Mouse (Mus musculus) lung, postnatal 0 days (tissue): ENCODE measurements around the gene Rdh13. TPM values are rescaled to one million over a fixed set of nuclear protein-coding genes. Genes with fewer than 3 reads are reported as not detected.

Experiments used
- ATAC-seq: fragments of 200-750 bp; cut with Nextera tagmentation; 2 replicates; pipeline ENCODE4 v1.8.0; 2017; ENCODE audit warnings: moderate library complexity
- DNase-seq: peaks from one replicate; pipeline ENCODE4 v3.0.0-alpha.2; 2016; ENCODE audit warnings: low spot score
- H3K27ac ChIP-seq: fragments of 300-500 bp; sonication (generic); 2 replicates; pipeline ENCODE4 v1.5.1; 2014; ENCODE audit warnings: antibody characterized with exemption, mild to moderate bottlenecking, low read length, mixed read lengths
- H3K27me3 ChIP-seq: fragments of 300-500 bp; sonication (generic); replicated peaks from 2 replicates; pipeline ENCODE4 v1.6.1; 2014; ENCODE audit warnings: low read length, mixed read lengths; ENCODE audit not compliant: insufficient read depth
- H3K36me3 ChIP-seq: fragments of 300-500 bp; sonication (generic); 2 replicates; pipeline ENCODE4 v1.6.1; 2014; ENCODE audit warnings: low read length, mixed read lengths; ENCODE audit not compliant: insufficient read depth
- H3K4me1 ChIP-seq: fragments of 300-500 bp; sonication (generic); 2 replicates; pipeline ENCODE4 v1.6.1; 2014; ENCODE audit warnings: antibody characterized with exemption, low read depth, low read length, mixed read lengths; ENCODE audit not compliant: insufficient read depth
- H3K4me2 ChIP-seq: fragments of 300-500 bp; sonication (generic); replicated peaks from 2 replicates; pipeline ENCODE4 v1.6.1; 2014; ENCODE audit warnings: low read depth, mild to moderate bottlenecking, low read length, moderate library complexity, mixed read lengths
- H3K4me3 ChIP-seq: fragments of 300-500 bp; sonication (generic); 2 replicates; pipeline ENCODE4 v1.5.1; 2014; ENCODE audit warnings: low read depth, low read length
- H3K9ac ChIP-seq: fragments of 300-500 bp; sonication (generic); replicated peaks from 2 replicates; pipeline ENCODE4 v1.6.1; 2014; ENCODE audit warnings: low read depth, mild to moderate bottlenecking
- H3K9me3 ChIP-seq: fragments of 300-500 bp; sonication (generic); 2 replicates; pipeline ENCODE4 v1.6.1; 2016; ENCODE audit warnings: low read length, mixed read lengths
- CTCF ChIP-seq: IDR thresholded peaks from 2 replicates; pipeline ENCODE4 v1.5.1; 2016; ENCODE audit warnings: antibody characterized with exemption, mild to moderate bottlenecking
- EP300 ChIP-seq: IDR thresholded peaks from 2 replicates; pipeline ENCODE4 v1.6.1; 2016; ENCODE audit warnings: antibody characterized with exemption, mild to moderate bottlenecking, control low read depth
- WGBS: fragments of 180-500 bp; shearing (Covaris S2); extraction: QIAGEN DNeasy Blood & Tissue Kit; methylation state at CpG from one replicate; pipeline ENCODE4 v1.1.7; 2014; 5-methylcytosine and 5-hydroxymethylcytosine counted together
- polyA plus RNA-seq: library from polyadenylated mRNA; unstranded; fragments of >200 nt; fragmentation: Nextera tagmentation; extraction: Ambion mirVana; gene quantifications from 2 replicates; pipeline ENCODE4 v1.2.1, GENCODE M21; 2015

Gene Rdh13
- 14.1 and 17.4 TPM in 2 replicates for polyA plus RNA-seq

GRCm38 (mm10) chr7:4445216-4445791, at the start of gene Rdh13:
Rdh13 (minus strand) TSS chr7:4445649.
- Histone ChIP-seq H3K4me3 (peak within 1 kb of the TSS; percentile 59), H3K27me3 (no peaks in the 10 kb centered on the region), H3K9ac (peak within 1 kb of the TSS; percentile 19; the same call in 1 of the 2 replicates), H3K27ac (peak within 1 kb of the TSS; percentile 71), H3K4me1 (no peaks in the 10 kb centered on the region), H3K36me3 (no peaks in the 10 kb centered on the region), H3K4me2 (peak within 1 kb of the TSS; percentile 62), H3K9me3 (no peaks in the 10 kb centered on the region)
- ATAC-seq: peak; percentile 97
- DNase-seq: peak; percentile 98
- TF ChIP-seq EP300: no peak
- TF ChIP-seq CTCF: peak; percentile 27; the same call in 1 of the 2 replicates
- WGBS: under 1% methylated on average over 32 of the region's 35 CpGs

GRCm38 (mm10) chr7:4493991-4494390, 48.5 kb upstream of the Rdh13 start:
- no peak overlapping the region for H3K27ac ChIP-seq
- no peak for DNase-seq
- no peak overlapping the region for H3K4me2 ChIP-seq
- TF ChIP-seq CTCF (no peak), EP300 (no peak)
- WGBS: 59% methylated on average over 1 of the region's 1 CpGs
- no peak overlapping the region for H3K9ac ChIP-seq
- no peaks in the 10 kb centered on the region for H3K27me3 ChIP-seq
- no peaks in the 10 kb centered on the region for H3K9me3 ChIP-seq
- no peak overlapping the region for H3K4me3 ChIP-seq
- H3K36me3 ChIP-seq: peaks cover 14% of the 10 kb centered on the region; the same call in 1 of the 2 replicates
- peaks cover 10% of the 10 kb centered on the region; the same call in 1 of the 2 replicates for H3K4me1 ChIP-seq
- no peak for ATAC-seq

GRCm38 (mm10) chr7:4492284-4493224, 47.1 kb upstream of the Rdh13 start:
- Histone ChIP-seq H3K4me3 (no peak overlapping the region), H3K4me1 (peaks cover 10% of the 10 kb centered on the region; the same call in 1 of the 2 replicates), H3K27ac (0 out of 2 replicates have a peak overlapping the region, but pooled peaks have one; percentile 20), H3K27me3 (no peaks in the 10 kb centered on the region), H3K9ac (no peak overlapping the region), H3K4me2 (no peak overlapping the region), H3K9me3 (no peaks in the 10 kb centered on the region), H3K36me3 (peaks cover 14% of the 10 kb centered on the region; the same call in 1 of the 2 replicates)
- ATAC-seq (peak; percentile 78), DNase-seq (peak; percentile 76)
- WGBS: 72% methylated on average over 13 of the region's 13 CpGs
- TF ChIP-seq EP300: peak; percentile 64
- no peak for TF ChIP-seq CTCF

- Histone ChIP-seq H3K4me1 (peaks cover 10% of the 10 kb centered on the region; the same call in 1 of the 2 replicates), H3K36me3 (peaks cover 12% of the 10 kb centered on the region), H3K9me3 (no peaks in the 10 kb centered on the region), H3K4me3 (no peak overlapping the region), H3K27me3 (no peaks in the 10 kb centered on the region), H3K4me2 (no peak overlapping the region), H3K9ac (no peak overlapping the region), H3K27ac (peak overlapping the region; percentile 51; the same call in 1 of the 2 replicates)
- ATAC-seq: peak; percentile 73
- peak; percentile 66 for DNase-seq
- TF ChIP-seq CTCF: no peak
- TF ChIP-seq EP300: no peak
- 69% methylated on average over 6 of the region's 6 CpGs for WGBS
These were observed 45.9 kb upstream of the Rdh13 start for GRCm38 (mm10) chr7:4491308-4491707.

- Histone ChIP-seq H3K4me3 (no peak overlapping the region), H3K9ac (no peak overlapping the region), H3K27ac (no peak overlapping the region), H3K4me1 (peaks cover 6% of the 10 kb centered on the region; the same call in 1 of the 2 replicates), H3K27me3 (no peaks in the 10 kb centered on the region), H3K4me2 (no peak overlapping the region), H3K36me3 (peaks cover 34% of the 10 kb centered on the region), H3K9me3 (no peaks in the 10 kb centered on the region)
- ATAC-seq: no peak
- no peak for DNase-seq
- 87% methylated on average over 12 of the region's 12 CpGs for WGBS
- TF ChIP-seq EP300 (no peak), CTCF (no peak)
These were observed 36.8 kb upstream of the Rdh13 start for GRCm38 (mm10) chr7:4482281-4482680.

GRCm38 (mm10) chr7:4479674-4480073, 34.2 kb upstream of the Rdh13 start:
- no peak overlapping the region for H3K9ac ChIP-seq
- ATAC-seq: no peak
- H3K27ac ChIP-seq: no peak overlapping the region
- no peak overlapping the region for H3K4me2 ChIP-seq
- WGBS: 32% methylated on average over 6 of the region's 6 CpGs
- H3K9me3 ChIP-seq: no peaks in the 10 kb centered on the region
- peaks cover 26% of the 10 kb centered on the region for H3K36me3 ChIP-seq
- peaks cover 6% of the 10 kb centered on the region; the same call in 1 of the 2 replicates for H3K4me1 ChIP-seq
- no peak overlapping the region for H3K4me3 ChIP-seq
- no peaks in the 10 kb centered on the region for H3K27me3 ChIP-seq
- DNase-seq: peak; percentile 64
- no peak for TF ChIP-seq EP300
- peak; percentile 76 for TF ChIP-seq CTCF
